Mouse (Mus musculus) regulatory T cell (primary cell): ENCODE measurements around the gene Aldh1a3.

ENCODE experiments used
- in situ Hi-C: fragments of 300-600 bp; cut with MboI, MseI; formaldehyde crosslinking; loops from one replicate; pipeline ENCODE4 v1.15.1; 2025; ENCODE audit warnings: high pct_unique_total_duplicates

Gene Aldh1a3

DNA sequence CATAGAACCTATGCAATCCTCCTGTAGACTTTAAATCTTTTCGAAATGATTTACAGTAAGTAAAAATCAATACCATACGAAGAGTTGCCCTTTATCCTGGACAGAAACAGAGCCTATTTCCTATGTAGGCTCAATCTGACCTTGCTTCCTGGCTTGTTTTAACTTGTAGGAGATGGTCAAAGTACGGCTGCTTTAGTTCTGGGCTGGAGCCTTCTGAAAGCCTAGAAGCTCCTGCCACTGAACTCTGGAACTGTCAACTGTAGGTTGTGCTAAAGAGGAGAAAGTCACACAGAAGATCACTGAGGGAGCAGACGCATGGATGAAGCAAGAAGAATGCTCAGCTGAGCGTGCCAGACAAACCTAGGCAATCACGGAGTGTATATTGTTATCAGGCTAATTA is 56.3 kb downstream of the Aldh1a3 start:
- in situ Hi-C loops: no loop called here

DNA sequence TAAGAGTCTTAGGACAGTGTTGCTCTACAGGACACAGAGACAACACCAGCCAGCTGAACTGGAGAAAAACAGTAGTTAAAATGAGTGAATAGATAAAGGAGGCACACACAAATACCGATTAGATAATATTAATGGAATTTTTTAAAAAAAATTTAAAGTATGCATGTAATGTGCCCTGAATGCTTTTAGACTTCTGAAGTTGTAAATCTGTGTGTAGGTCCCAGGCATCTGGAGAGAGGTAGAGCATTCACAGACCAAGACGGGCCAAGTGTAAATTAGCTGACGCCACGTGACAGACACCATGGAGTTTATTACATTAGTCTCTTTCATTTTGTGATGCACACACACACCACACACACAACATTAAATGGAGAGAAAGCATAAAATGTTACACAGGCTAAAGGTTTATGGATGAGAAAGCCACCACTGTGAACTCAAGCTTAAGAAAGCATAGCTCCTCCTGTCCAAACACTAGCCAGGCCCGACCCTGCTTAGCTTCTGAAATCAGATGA is 57.3 kb downstream of the Aldh1a3 start:
- in situ Hi-C loops: no loop called here

DNA sequence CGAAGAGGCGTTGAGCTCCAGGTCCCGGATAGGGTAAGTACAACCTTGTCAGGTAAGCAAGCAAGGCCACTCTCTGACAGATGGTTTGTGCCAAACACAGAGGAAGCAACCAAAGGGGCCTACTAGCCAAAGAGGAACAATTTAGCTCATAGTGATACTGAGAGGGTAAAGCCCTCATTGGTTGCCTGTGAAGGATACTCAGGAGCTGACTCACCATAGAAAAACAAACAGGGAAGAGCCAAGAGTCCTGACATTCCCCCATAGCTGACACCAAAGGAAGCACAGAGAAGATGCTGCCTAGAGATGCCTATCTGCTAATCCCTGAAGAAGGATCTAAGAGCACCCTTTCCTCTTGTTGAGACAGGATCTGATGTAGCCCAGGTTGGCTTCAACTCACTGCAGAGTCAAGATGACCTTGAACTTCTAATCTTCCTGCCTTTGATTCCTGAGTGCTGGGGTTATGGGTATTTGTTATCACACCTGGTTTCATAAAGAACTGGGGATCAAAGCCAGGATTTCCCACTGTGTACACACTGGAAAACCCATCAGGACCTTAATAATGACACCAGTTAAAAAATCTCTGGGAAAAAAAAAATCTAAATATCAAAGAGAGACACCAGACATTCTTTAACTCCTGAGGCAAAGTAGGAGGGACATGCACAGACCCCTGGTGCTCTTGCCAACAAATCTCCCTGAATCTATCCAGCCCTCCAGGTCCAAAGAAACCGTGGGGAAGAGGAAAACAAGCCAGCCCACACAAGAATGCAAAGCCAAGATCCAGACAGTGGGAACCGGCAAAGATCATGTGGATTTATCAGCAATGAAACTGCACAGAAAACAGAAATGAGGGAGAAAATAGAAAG is 58.0 kb downstream of the Aldh1a3 start:
- in situ Hi-C loops: no loop called here

DNA sequence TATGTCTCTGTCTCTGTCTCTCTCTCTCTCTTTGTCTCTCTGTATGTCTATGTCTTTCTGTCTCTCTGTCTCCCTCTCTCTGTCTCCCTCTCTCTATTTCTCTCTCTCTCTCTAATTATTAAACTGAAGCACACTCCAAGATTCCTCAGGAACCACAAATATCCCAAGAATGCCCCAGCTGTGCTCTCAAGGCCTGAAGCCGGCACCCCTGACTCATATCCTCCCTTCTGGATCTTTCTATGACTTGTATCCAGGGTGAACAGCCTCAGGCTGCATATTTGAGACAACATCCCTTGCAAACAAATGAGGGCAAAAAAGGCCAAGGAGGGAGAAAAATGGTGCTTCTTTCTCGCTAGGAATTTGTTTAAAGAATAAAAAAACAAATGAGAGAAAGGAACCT is 61.4 kb downstream of the Aldh1a3 start, which contains the start of gene Gm10974:
Gm10974 (plus strand) TSS at position 2 of the 400 bp plus-strand sequence.
- in situ Hi-C loops: no loop called here

DNA sequence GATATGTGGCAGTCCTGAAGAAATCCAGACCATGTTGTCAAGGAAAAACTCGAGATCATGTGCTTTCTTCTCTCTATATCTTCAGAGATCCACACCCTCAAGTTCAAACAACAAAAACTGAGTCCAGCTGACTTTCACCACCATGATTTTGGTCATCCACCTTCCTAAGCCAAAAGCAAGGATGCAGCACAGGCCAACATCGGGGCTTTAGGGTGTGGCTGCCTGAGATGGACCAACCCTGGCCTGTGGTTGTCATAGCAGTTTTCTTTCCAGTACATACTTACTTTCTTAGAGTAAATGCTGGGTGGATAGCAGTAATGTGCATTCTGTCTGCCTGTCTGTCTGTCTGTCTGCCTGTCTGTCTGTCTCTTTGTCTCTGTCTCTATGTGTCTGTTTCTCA is 61.9 kb downstream of the Aldh1a3 start:
- in situ Hi-C loops: no loop called here

DNA sequence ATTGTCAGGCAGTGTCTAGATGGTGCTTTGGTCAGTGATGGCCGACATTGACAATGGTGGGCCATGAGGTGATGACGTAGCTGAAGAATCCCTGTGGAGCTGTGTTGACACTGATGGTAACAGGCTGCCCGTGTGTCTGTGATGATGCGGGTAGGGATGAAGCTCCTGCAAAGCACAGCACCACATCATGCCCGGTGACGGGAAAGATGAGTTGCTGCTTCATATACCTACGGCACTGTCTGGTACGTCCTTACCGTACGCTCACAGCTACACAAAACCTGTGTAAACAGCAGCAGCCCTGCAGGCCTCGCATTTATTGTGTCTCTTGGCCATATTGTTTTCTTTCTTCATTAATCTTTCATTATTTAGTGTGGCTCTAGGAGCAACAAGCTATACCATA is 62.8 kb downstream of the Aldh1a3 start:
- in situ Hi-C loops: no loop called here

DNA sequence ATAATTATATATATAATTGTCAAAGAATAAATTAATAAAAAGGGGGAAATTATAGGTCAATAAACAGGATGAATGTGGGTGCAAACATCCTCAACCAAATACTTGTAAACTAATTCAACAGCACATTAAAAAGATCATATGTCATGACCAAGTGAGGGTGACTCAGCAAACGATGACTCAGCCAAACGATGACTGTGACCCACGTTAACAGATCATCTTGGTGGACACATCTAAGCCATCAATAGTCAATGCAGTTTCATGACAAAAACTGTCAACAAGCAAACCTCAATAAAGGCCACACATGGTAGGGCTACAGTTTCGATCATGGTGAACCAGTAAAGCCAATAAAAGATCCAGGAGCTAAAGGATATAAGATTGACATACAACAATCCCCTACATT is 68.3 kb downstream of the Aldh1a3 start:
- in situ Hi-C loops: no loop called here

DNA sequence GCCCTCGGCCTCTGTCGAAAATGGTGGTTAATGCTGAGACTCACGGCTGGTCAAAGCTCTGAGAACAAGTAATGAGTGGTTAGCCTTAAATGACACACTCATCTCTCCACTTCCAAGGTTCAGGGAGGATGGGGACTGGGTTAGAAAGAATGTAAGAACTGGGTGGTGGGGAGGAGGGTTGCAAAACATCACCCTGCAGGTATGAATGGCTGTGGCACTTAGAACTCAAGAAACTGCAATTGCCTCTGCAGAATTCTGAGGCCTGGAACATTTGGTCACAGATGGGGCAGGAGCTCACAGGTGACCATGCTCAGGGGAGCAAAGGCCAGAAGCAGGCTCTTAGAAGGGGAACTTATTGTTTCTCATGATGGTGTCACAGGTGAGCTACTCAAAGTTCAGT is 68.9 kb downstream of the Aldh1a3 start:
- in situ Hi-C loops: no loop called here

DNA sequence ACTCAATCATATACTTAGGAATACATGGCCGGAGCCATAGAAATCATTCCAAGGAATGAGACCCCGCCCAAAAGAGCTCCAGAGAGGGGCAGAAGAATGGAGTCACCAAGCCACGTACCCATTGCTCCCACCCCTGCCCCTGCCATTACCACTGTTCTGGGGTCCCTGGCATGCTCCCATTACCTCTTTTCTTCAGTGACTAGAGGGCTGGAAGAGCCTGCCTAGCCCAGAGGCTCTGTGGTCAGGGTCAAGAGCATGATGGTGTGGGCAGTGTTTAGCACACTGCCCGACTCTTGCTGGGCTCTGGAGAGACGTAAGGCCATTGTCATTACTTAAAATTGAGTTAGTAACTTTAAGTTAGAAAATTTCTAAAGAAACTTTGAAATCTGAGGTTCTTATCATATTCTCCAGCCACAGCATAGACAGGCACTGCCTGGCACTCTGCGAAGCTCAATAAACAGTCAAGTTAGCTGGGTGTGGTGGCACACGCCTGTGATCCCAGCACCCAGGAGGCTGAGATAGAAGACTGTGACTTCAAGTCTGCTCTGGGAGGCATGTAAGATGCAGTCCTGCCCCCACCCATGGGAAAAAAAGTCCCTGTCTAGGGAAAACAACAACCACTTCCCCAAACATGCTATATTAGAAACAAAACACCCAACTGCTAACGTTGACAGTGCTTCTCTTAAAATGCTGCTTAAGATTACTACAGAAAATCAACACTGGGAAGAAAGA is 71.4 kb downstream of the Aldh1a3 start:
- in situ Hi-C loops: no loop called here

DNA sequence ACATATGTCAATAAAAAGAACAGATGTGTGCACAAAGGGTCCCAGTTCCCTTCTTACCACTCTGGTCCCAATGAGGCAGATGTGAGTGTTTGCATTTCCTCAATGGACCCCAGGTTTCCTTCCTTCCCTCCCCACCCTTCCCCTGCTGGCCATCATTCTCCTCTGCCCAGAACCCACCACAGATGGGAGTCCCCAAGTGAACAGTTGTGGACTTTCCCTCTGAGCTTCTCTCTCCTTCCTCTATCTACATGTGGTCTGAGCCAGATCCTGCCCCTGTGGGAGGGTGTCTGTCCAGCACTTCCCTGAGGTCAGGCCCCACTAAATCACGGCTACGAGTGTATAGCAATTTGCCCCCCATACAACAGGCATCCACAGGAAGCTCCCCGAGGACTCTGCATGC is 72.4 kb downstream of the Aldh1a3 start:
- in situ Hi-C loops: no loop called here

DNA sequence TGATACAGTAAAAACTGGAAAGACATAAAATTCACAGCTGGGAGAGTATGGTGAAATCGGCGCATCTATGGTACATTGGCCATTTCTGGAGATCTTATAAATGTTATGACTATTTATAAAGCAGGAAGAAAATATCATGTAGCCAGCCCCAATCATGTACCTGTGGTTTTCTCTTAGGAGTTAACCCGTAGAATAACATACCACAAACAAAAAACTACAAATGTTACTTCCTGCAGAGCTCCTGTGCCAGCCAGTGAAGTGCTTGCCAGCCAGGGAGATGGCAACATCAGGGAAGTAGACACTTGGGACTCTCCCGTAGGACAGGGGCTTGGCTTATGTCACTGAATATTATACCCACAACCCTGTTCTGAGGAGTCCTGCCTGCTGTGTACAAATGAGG is 76.2 kb downstream of the Aldh1a3 start:
- in situ Hi-C loops: no loop called here

DNA sequence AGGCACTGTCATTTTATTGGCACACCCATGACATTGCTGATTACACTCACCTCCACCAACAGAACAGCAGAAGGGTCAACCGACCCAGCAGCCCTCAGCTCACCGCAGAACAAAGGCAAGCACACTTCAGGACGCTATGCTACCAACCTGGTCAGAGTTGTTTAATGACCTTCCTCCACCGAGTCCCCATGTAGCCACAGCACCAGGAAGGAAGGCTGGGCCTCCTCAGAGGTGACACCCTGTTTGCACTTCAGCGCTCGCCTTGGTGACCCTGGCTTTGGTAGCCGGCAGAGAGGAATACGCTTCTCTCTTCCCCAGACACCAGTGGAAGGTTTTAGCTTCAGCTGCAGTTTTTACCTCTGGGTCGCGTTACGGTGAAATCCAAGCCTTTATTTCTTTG is 77.6 kb downstream of the Aldh1a3 start:
- in situ Hi-C loops: no loop called here

DNA sequence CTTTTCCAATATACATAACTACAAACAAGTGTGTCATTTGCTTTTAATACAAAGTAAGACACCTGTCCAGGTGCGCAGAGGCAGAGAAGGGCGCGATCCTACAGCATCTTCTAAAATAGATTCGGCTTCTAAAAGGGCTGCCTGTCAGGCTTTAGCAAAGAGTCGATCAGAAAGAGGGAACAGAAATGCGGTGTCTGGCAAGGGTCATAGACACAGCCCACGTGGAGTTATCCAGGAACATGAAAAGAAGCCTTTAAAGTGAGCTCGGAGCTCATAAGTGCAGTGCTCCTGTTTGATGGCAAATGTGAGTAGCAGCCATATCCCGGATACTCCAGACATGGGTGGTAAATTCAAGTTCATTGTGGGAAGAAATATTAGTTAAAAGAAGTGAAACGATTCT is 78.7 kb downstream of the Aldh1a3 start:
- in situ Hi-C loops: no loop called here

DNA sequence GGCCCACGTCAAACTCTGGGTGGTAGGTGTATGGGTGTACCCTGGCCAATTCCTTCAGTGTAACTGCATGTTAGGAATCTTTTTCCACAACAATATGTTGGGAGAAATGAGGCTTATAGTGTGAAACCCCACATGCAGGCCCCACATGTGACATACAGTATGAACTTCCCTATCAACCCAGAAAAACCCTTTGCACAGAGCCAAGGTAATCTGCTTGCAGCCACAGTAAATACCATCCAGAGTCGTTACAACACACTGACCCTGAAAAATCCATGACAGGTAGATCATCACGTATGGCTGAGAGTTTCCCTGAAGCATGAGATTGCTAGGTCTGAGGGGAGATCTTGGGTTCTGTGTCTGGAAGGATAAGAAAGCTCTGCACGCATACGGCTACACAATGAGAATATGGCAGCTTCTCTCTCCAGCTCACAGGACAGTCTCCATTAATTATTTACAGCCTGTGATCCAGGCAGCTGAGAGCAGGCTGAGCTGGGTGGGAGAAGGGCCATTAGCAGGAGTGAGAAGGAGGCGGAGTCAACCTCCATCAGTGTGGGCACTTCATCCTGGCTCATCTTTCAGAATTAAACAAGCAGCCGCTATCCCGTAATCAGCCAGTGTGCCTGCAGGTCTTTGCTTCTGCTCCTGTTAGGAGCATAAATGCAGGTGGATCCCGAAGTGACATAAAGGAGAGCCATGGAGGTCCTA is 80.2 kb downstream of the Aldh1a3 start:
- in situ Hi-C loops: no loop called here

DNA sequence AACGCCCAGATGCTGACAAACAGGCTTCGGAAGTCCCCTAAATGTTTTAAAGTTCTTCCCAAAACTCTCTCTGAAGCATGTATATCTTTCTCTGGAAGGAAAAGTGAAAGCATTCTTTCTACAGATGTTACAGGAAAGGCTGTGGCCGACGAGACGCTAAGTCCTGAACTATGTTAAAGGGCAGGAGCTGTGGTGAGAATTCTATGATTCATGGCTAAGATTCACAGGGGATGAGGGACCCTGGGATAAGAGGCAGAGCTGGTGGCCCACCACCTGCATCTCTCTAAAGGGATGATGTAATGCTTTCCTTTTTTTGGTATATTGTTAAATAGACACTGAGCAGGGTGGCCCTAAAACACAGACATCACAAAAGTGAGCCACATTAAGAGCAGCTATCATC is 84.0 kb downstream of the Aldh1a3 start:
- in situ Hi-C loops: no loop called here

DNA sequence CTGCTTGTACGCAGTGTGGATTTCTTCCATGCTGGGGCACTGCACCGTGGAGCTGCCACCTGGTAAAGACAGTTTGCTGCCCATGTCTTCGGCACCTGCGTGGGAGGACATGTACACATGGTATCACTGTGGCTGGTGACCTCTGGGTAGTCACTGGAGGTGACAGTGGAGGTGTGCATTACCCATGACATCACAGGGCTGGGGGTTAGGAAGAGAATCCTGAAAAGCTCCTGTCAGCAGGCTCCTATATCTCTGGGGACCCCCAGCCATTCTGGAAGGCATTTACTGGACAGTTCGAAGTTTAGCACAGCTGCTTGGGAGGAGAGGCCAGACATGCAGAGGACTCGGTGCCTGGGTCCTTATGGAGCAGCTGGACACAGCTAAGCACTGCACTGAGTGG is 84.5 kb downstream of the Aldh1a3 start:
- in situ Hi-C loops: no loop called here

DNA sequence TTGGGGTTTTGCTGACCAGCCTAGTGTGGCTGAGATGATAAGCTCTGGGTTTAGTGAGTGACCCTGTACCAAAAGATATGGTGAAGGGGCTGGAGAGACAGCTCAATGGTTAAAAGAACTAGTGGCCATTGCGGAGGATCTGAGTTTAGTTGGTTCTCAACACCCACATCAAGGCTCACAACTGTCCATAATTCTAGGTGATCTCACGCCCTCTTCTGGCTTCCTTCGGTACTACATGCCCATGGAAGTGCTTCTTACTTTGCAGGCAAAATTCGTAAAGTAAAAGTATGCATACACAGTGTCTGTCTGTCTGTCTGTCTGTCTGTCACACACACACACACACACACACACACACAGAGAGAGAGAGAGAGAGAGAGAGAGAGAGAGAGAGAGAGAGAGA is 85.0 kb downstream of the Aldh1a3 start:
- in situ Hi-C loops: no loop called here
